Mouse (Mus musculus) stomach, postnatal 0 days (tissue): ENCODE data around the gene Rassf4. TPM values are rescaled to one million over a fixed set of nuclear protein-coding genes. Genes with fewer than 3 reads are reported as not detected.

Source experiments
- ATAC-seq: fragments of 200-750 bp; cut with Nextera tagmentation; 2 replicates; pipeline ENCODE4 v1.8.0; 2017; ENCODE audit not compliant: low FRiP score, low TSS enrichment
- DNase-seq: peaks from one replicate; pipeline ENCODE4 v3.0.0-alpha.2; 2016; ENCODE audit warnings: low spot score
- H3K27ac ChIP-seq: fragments of 300-500 bp; sonication (generic); replicated peaks from 2 replicates; pipeline ENCODE4 v1.5.1; 2014; ENCODE audit warnings: mild to moderate bottlenecking, control low read depth
- H3K27me3 ChIP-seq: fragments of 300-500 bp; sonication (generic); 2 replicates; pipeline ENCODE4 v1.6.1; 2014; ENCODE audit warnings: low read length; ENCODE audit not compliant: control insufficient read depth, insufficient read depth
- H3K36me3 ChIP-seq: fragments of 300-500 bp; sonication (generic); 2 replicates; pipeline ENCODE4 v1.6.1; 2014; ENCODE audit warnings: low read length, mixed read lengths; ENCODE audit not compliant: control insufficient read depth, insufficient read depth
- H3K4me1 ChIP-seq: fragments of 300-500 bp; sonication (generic); replicated peaks from 2 replicates; pipeline ENCODE4 v1.6.1; 2014; ENCODE audit warnings: antibody characterized with exemption; ENCODE audit not compliant: control insufficient read depth, insufficient read depth
- H3K4me2 ChIP-seq: fragments of 300-500 bp; sonication (generic); replicated peaks from 2 replicates; pipeline ENCODE4 v1.6.1; 2014; ENCODE audit warnings: low read depth, mild to moderate bottlenecking, control low read depth, moderate library complexity
- H3K4me3 ChIP-seq: fragments of 300-500 bp; sonication (generic); 2 replicates; pipeline ENCODE4 v1.5.1; 2014; ENCODE audit warnings: low read depth, low read length, control low read depth
- H3K9ac ChIP-seq: fragments of 300-500 bp; sonication (generic); 2 replicates; pipeline ENCODE4 v1.6.1; 2014; ENCODE audit warnings: mild to moderate bottlenecking, low read length, control low read depth, mixed read lengths
- H3K9me3 ChIP-seq: fragments of 300-500 bp; sonication (generic); 2 replicates; pipeline ENCODE4 v1.6.1; 2016; ENCODE audit warnings: low read length; ENCODE audit not compliant: control insufficient read depth
- CTCF ChIP-seq: IDR thresholded peaks from 2 replicates; pipeline ENCODE4 v1.5.1; 2016; ENCODE audit warnings: antibody characterized with exemption, low read depth, mild to moderate bottlenecking, moderate library complexity
- EP300 ChIP-seq: optimal IDR thresholded peaks from 2 replicates; pipeline ENCODE3; 2016; ENCODE audit warnings: antibody characterized with exemption
- WGBS: fragments of 180-500 bp; shearing (Covaris S2); extraction: QIAGEN DNeasy Blood & Tissue Kit; methylation state at CpG from one replicate; pipeline ENCODE4 v1.1.7; 2014; 5-methylcytosine and 5-hydroxymethylcytosine counted together
- polyA plus RNA-seq: library from polyadenylated mRNA; unstranded; fragments of >200 nt; fragmentation: Nextera tagmentation; extraction: Ambion mirVana; gene quantifications from 2 replicates; pipeline ENCODE4 v1.2.1, GENCODE M21; 2015

Rassf4 gene
- polyA plus RNA-seq, 1 experiment from 2014 or later: 5.6 TPM

GRCm38 (mm10) chr6:116650406-116650805 lies 23.3 kb downstream of the Rassf4 start, which contains the start of gene Depp1:
Gene Depp1 (plus strand): TSS chr6:116650609.
- peak; percentile 29 for TF ChIP-seq EP300
- TF ChIP-seq CTCF: no peak
- H3K4me2 ChIP-seq: peak within 1 kb of the TSS; percentile 47
- H3K9ac ChIP-seq: peak within 1 kb of the TSS; percentile 58
- ATAC-seq: peak; percentile 93
- no peaks in the 10 kb centered on the region for H3K9me3 ChIP-seq
- H3K4me1 ChIP-seq: peaks cover 2% of the 10 kb centered on the region; the same call in 1 of the 2 replicates
- H3K27me3 ChIP-seq: no peaks in the 10 kb centered on the region
- no peaks in the 10 kb centered on the region for H3K36me3 ChIP-seq
- WGBS: 2% methylated on average over 6 of the region's 6 CpGs
- peak; percentile 86 for DNase-seq
- peak within 1 kb of the TSS; percentile 87 for H3K27ac ChIP-seq
- H3K4me3 ChIP-seq: peak within 1 kb of the TSS; percentile 34

GRCm38 (mm10) chr6:116649811-116650210 lies 23.9 kb downstream of the Rassf4 start:
- peak; percentile 70 for ATAC-seq
- TF ChIP-seq CTCF (no peak), EP300 (no peak)
- WGBS: 51% methylated on average over 7 of the region's 7 CpGs
- H3K4me3 ChIP-seq: no peak overlapping the region
- DNase-seq: peak; percentile 56
- no peaks in the 10 kb centered on the region for H3K36me3 ChIP-seq
- H3K9me3 ChIP-seq: no peaks in the 10 kb centered on the region
- peak overlapping the region; percentile 87 for H3K27ac ChIP-seq
- H3K9ac ChIP-seq: no peak overlapping the region
- H3K27me3 ChIP-seq: no peaks in the 10 kb centered on the region
- H3K4me2 ChIP-seq: no peak overlapping the region
- H3K4me1 ChIP-seq: peaks cover 2% of the 10 kb centered on the region; the same call in 1 of the 2 replicates

GRCm38 (mm10) chr6:116647763-116648162 lies 26.0 kb downstream of the Rassf4 start:
- Histone ChIP-seq H3K4me1 (peaks cover 4% of the 10 kb centered on the region; the same call in 1 of the 2 replicates), H3K4me3 (no peak overlapping the region), H3K27me3 (no peaks in the 10 kb centered on the region), H3K36me3 (no peaks in the 10 kb centered on the region), H3K27ac (no peak overlapping the region), H3K9me3 (no peaks in the 10 kb centered on the region), H3K9ac (no peak overlapping the region), H3K4me2 (no peak overlapping the region)
- DNase-seq: peak; percentile 47
- no peak for ATAC-seq
- 73% methylated on average over 12 of the region's 12 CpGs for WGBS
- TF ChIP-seq EP300 (no peak), CTCF (no peak)

- Histone ChIP-seq H3K36me3 (no peaks in the 10 kb centered on the region), H3K4me2 (no peak overlapping the region), H3K27ac (peak overlapping the region; percentile 45; the same call in 1 of the 2 replicates), H3K4me1 (0 out of 2 replicates have a peak, but pooled peaks cover 2% of the 10 kb centered on the region), H3K9me3 (no peaks in the 10 kb centered on the region), H3K4me3 (no peak overlapping the region), H3K27me3 (no peaks in the 10 kb centered on the region), H3K9ac (no peak overlapping the region)
- ATAC-seq (peak; percentile 87), DNase-seq (no peak)
- TF ChIP-seq EP300: no peak
- TF ChIP-seq CTCF: no peak
- WGBS: 39% methylated on average over 3 of the region's 3 CpGs
Measured at GRCm38 (mm10) chr6:116644335-116644734, 29.4 kb downstream of the Rassf4 start.

- H3K27ac ChIP-seq: peak overlapping the region; percentile 63; the same call in 1 of the 2 replicates
- no peaks in the 10 kb centered on the region for H3K27me3 ChIP-seq
- DNase-seq: no peak
- TF ChIP-seq CTCF (no peak), EP300 (no peak)
- H3K4me3 ChIP-seq: no peak overlapping the region
- WGBS: 42% methylated on average over 4 of the region's 4 CpGs
- H3K9me3 ChIP-seq: no peaks in the 10 kb centered on the region
- no peak overlapping the region for H3K9ac ChIP-seq
- ATAC-seq: peak; percentile 43
- no peaks in the 10 kb centered on the region for H3K36me3 ChIP-seq
- no peak overlapping the region for H3K4me2 ChIP-seq
- 0 out of 2 replicates have a peak, but pooled peaks cover 2% of the 10 kb centered on the region for H3K4me1 ChIP-seq
Measured at GRCm38 (mm10) chr6:116643881-116644280, 29.9 kb downstream of the Rassf4 start.

- Histone ChIP-seq H3K4me3 (no peak overlapping the region), H3K27ac (no peak overlapping the region), H3K27me3 (no peaks in the 10 kb centered on the region), H3K4me2 (no peak overlapping the region), H3K4me1 (0 out of 2 replicates have a peak, but pooled peaks cover 2% of the 10 kb centered on the region), H3K9me3 (no peaks in the 10 kb centered on the region), H3K36me3 (no peaks in the 10 kb centered on the region), H3K9ac (no peak overlapping the region)
- 81% methylated on average over 11 of the region's 11 CpGs for WGBS
- DNase-seq (no peak), ATAC-seq (no peak)
- TF ChIP-seq EP300: no peak
- TF ChIP-seq CTCF: no peak
Measured at GRCm38 (mm10) chr6:116642942-116643341, 30.8 kb downstream of the Rassf4 start.
